Mouse (Mus musculus) lung, postnatal 0 days (tissue): Measurements from ENCODE around the gene Col5a3. TPM values are rescaled to one million over a fixed set of nuclear protein-coding genes. Genes with fewer than 3 reads are reported as not detected.

Experiments used
- ATAC-seq: fragments of 200-750 bp; cut with Nextera tagmentation; 2 replicates; pipeline ENCODE4 v1.8.0; 2017; ENCODE audit warnings: moderate library complexity
- DNase-seq: peaks from one replicate; pipeline ENCODE4 v3.0.0-alpha.2; 2016; ENCODE audit warnings: low spot score
- H3K27ac ChIP-seq: fragments of 300-500 bp; sonication (generic); 2 replicates; pipeline ENCODE4 v1.5.1; 2014; ENCODE audit warnings: antibody characterized with exemption, mild to moderate bottlenecking, low read length, mixed read lengths
- H3K27me3 ChIP-seq: fragments of 300-500 bp; sonication (generic); replicated peaks from 2 replicates; pipeline ENCODE4 v1.6.1; 2014; ENCODE audit warnings: low read length, mixed read lengths; ENCODE audit not compliant: insufficient read depth
- H3K36me3 ChIP-seq: fragments of 300-500 bp; sonication (generic); 2 replicates; pipeline ENCODE4 v1.6.1; 2014; ENCODE audit warnings: low read length, mixed read lengths; ENCODE audit not compliant: insufficient read depth
- H3K4me1 ChIP-seq: fragments of 300-500 bp; sonication (generic); 2 replicates; pipeline ENCODE4 v1.6.1; 2014; ENCODE audit warnings: antibody characterized with exemption, low read depth, low read length, mixed read lengths; ENCODE audit not compliant: insufficient read depth
- H3K4me2 ChIP-seq: fragments of 300-500 bp; sonication (generic); replicated peaks from 2 replicates; pipeline ENCODE4 v1.6.1; 2014; ENCODE audit warnings: low read depth, mild to moderate bottlenecking, low read length, moderate library complexity, mixed read lengths
- H3K4me3 ChIP-seq: fragments of 300-500 bp; sonication (generic); 2 replicates; pipeline ENCODE4 v1.5.1; 2014; ENCODE audit warnings: low read depth, low read length
- H3K9ac ChIP-seq: fragments of 300-500 bp; sonication (generic); replicated peaks from 2 replicates; pipeline ENCODE4 v1.6.1; 2014; ENCODE audit warnings: low read depth, mild to moderate bottlenecking
- H3K9me3 ChIP-seq: fragments of 300-500 bp; sonication (generic); 2 replicates; pipeline ENCODE4 v1.6.1; 2016; ENCODE audit warnings: low read length, mixed read lengths
- CTCF ChIP-seq: IDR thresholded peaks from 2 replicates; pipeline ENCODE4 v1.5.1; 2016; ENCODE audit warnings: antibody characterized with exemption, mild to moderate bottlenecking
- EP300 ChIP-seq: IDR thresholded peaks from 2 replicates; pipeline ENCODE4 v1.6.1; 2016; ENCODE audit warnings: antibody characterized with exemption, mild to moderate bottlenecking, control low read depth
- WGBS: fragments of 180-500 bp; shearing (Covaris S2); extraction: QIAGEN DNeasy Blood & Tissue Kit; methylation state at CpG from one replicate; pipeline ENCODE4 v1.1.7; 2014; 5-methylcytosine and 5-hydroxymethylcytosine counted together
- polyA plus RNA-seq: library from polyadenylated mRNA; unstranded; fragments of >200 nt; fragmentation: Nextera tagmentation; extraction: Ambion mirVana; gene quantifications from 2 replicates; pipeline ENCODE4 v1.2.1, GENCODE M21; 2015

Gene Col5a3
- polyA plus RNA-seq, 1 experiment from 2014 or later, result 0.44 TPM

- ATAC-seq (no peak), DNase-seq (no peak)
- Histone ChIP-seq H3K36me3 (no peaks in the 10 kb centered on the region), H3K9me3 (no peaks in the 10 kb centered on the region), H3K9ac (no peak overlapping the region), H3K4me3 (no peak overlapping the region), H3K4me2 (no peak overlapping the region), H3K27ac (no peak overlapping the region), H3K27me3 (peaks cover 30% of the 10 kb centered on the region), H3K4me1 (no peaks in the 10 kb centered on the region)
- 16% methylated on average over 3 of the region's 3 CpGs for WGBS
- TF ChIP-seq CTCF (no peak), EP300 (no peak)
Measured at GRCm38 (mm10) chr9:20747682-20748081, 67.2 kb downstream of the Col5a3 start.

GRCm38 (mm10) chr9:20746017-20746660 is 68.7 kb downstream of the Col5a3 start, which contains the start of gene Olfm2:
Gene Olfm2, minus strand, starts transcription at chr9:20746349.
- no peak for ATAC-seq
- Histone ChIP-seq H3K36me3 (no peaks in the 10 kb centered on the region), H3K4me2 (peak within 1 kb of the TSS; percentile 62), H3K4me1 (no peaks in the 10 kb centered on the region), H3K4me3 (peak within 1 kb of the TSS; percentile 24; the same call in 1 of the 2 replicates), H3K27ac (no peak within 1 kb of the TSS), H3K9ac (no peak within 1 kb of the TSS), H3K27me3 (peaks cover 33% of the 10 kb centered on the region), H3K9me3 (no peaks in the 10 kb centered on the region)
- TF ChIP-seq CTCF, result no peak
- no peak for TF ChIP-seq EP300
- DNase-seq, result no peak
- WGBS, result 3% methylated on average over 16 of the region's 50 CpGs

GRCm38 (mm10) chr9:20745129-20745966 is 69.5 kb downstream of the Col5a3 start:
- Histone ChIP-seq H3K27me3 (peaks cover 33% of the 10 kb centered on the region), H3K4me1 (no peaks in the 10 kb centered on the region)

GRCm38 (mm10) chr9:20743946-20744738 is 70.7 kb downstream of the Col5a3 start:
- Histone ChIP-seq H3K27ac (no peak overlapping the region), H3K9ac (no peak overlapping the region), H3K9me3 (no peaks in the 10 kb centered on the region), H3K36me3 (no peaks in the 10 kb centered on the region), H3K4me2 (no peak overlapping the region), H3K27me3 (peaks cover 33% of the 10 kb centered on the region), H3K4me3 (no peak overlapping the region), H3K4me1 (no peaks in the 10 kb centered on the region)
- ATAC-seq (no peak), DNase-seq (no peak)
- WGBS, result 14% methylated on average over 22 of the region's 22 CpGs
- TF ChIP-seq EP300 (no peak), CTCF (peak; percentile 74)

More at GRCm38 (mm10) chr9:20745129-20745966, 69.5 kb downstream of the Col5a3 start:
- no peak for TF ChIP-seq CTCF
- no peak for TF ChIP-seq EP300
- H3K4me2 ChIP-seq, result peak overlapping the region; percentile 62
- H3K9me3 ChIP-seq, result no peaks in the 10 kb centered on the region
- ATAC-seq (no peak), DNase-seq (no peak)
- 8% methylated on average over 17 of the region's 17 CpGs for WGBS
- peak overlapping the region; percentile 24; the same call in 1 of the 2 replicates for H3K4me3 ChIP-seq
- no peaks in the 10 kb centered on the region for H3K36me3 ChIP-seq
- H3K9ac ChIP-seq, result no peak overlapping the region
- no peak overlapping the region for H3K27ac ChIP-seq

- H3K27ac ChIP-seq, result no peak overlapping the region
- H3K9ac ChIP-seq, result no peak overlapping the region
- TF ChIP-seq EP300 (no peak), CTCF (peak; percentile 96)
- H3K36me3 ChIP-seq, result no peaks in the 10 kb centered on the region
- peaks cover 22% of the 10 kb centered on the region for H3K27me3 ChIP-seq
- ATAC-seq (peak; percentile 88), DNase-seq (peak; percentile 93)
- no peaks in the 10 kb centered on the region for H3K9me3 ChIP-seq
- 4% methylated on average over 12 of the region's 12 CpGs for WGBS
- no peak overlapping the region for H3K4me3 ChIP-seq
- peak overlapping the region; percentile 6; the same call in 1 of the 2 replicates for H3K4me2 ChIP-seq
- H3K4me1 ChIP-seq, result no peaks in the 10 kb centered on the region
Measured at GRCm38 (mm10) chr9:20740407-20740806, 74.5 kb downstream of the Col5a3 start.
